Mouse (Mus musculus): ENCODE results near the gene Dixdc1.

The Dixdc1 gene

GRCm38 (mm10) chr9:50742744-50743143 is 3.4 kb upstream of the Dixdc1 start:
- peak; percentile 53 for DNase-seq

GRCm38 (mm10) chr9:50742261-50742660 is 2.9 kb upstream of the Dixdc1 start:
- DNase-seq = no peak

GRCm38 (mm10) chr9:50740867-50741784 is 1.8 kb upstream of the Dixdc1 start:
- DNase-seq = no peak

GRCm38 (mm10) chr9:50734989-50735388 is 4.3 kb downstream of the Dixdc1 start:
- DNase-seq = peak; percentile 76

GRCm38 (mm10) chr9:50732560-50732959 is 6.8 kb downstream of the Dixdc1 start:
- no peak for DNase-seq

GRCm38 (mm10) chr9:50729600-50729999 is 9.7 kb downstream of the Dixdc1 start:
- DNase-seq = no peak

- DNase-seq = no peak
These were observed 11.2 kb downstream of the Dixdc1 start for GRCm38 (mm10) chr9:50727925-50728651.

GRCm38 (mm10) chr9:50727171-50727924 is 12.0 kb downstream of the Dixdc1 start:
- no peak for DNase-seq

- no peak for DNase-seq
These were observed 13.3 kb downstream of the Dixdc1 start for GRCm38 (mm10) chr9:50725921-50726590.

GRCm38 (mm10) chr9:50724661-50725330 is 14.5 kb downstream of the Dixdc1 start:
- DNase-seq = no peak

- no peak for DNase-seq
These were observed 15.2 kb downstream of the Dixdc1 start for GRCm38 (mm10) chr9:50724147-50724546.

GRCm38 (mm10) chr9:50723406-50723805 is 15.9 kb downstream of the Dixdc1 start:
- DNase-seq = peak; percentile 56

- no peak for DNase-seq
These were observed 16.8 kb downstream of the Dixdc1 start for GRCm38 (mm10) chr9:50722451-50722911.

GRCm38 (mm10) chr9:50721061-50721460 is 18.3 kb downstream of the Dixdc1 start:
- no peak for DNase-seq

GRCm38 (mm10) chr9:50718878-50719277 is 20.4 kb downstream of the Dixdc1 start:
- no peak for DNase-seq

GRCm38 (mm10) chr9:50714188-50714587 is 25.1 kb downstream of the Dixdc1 start:
- DNase-seq = no peak

- DNase-seq = no peak
These were observed 28.0 kb downstream of the Dixdc1 start for GRCm38 (mm10) chr9:50711337-50711736.

GRCm38 (mm10) chr9:50709108-50709507 is 30.2 kb downstream of the Dixdc1 start:
- DNase-seq = no peak

GRCm38 (mm10) chr9:50704907-50705306 is 34.4 kb downstream of the Dixdc1 start:
- DNase-seq = no peak

GRCm38 (mm10) chr9:50700921-50701691 is 38.2 kb downstream of the Dixdc1 start:
- peak; percentile 43 for DNase-seq
